Mouse (Mus musculus): ENCODE measurements at regions not wholly inside any gene's neighbourhood (a gene's known extent, or its start where the extent isn't known, plus 50 kb on each side); places are given as distances from the start of the nearest gene placed in this dataset.

- TF ChIP-seq CTCF (IDR thresholded peaks at IDR 0.05; ENCODE audit: extremely low read depth, insufficient read length, insufficient replicate concordance, low read depth, low read length) (no peak), POLR2A (IDR thresholded peaks at IDR 0.05; ENCODE audit: low read depth, low read length) (no peak)
Measured at GRCm38 (mm10) chr10:23493647-23494046, 143.1 kb upstream of the Eya4 start.

Measured in small intestine, adult 2 months (tissue).